Mouse (Mus musculus): ENCODE results near the gene Nolc1. TPM values are rescaled to one million over a fixed set of nuclear protein-coding genes. Genes with fewer than 3 reads are reported as not detected.

Nolc1 gene
- polyA plus RNA-seq, 1 experiment = 30.9 TPM

DNA sequence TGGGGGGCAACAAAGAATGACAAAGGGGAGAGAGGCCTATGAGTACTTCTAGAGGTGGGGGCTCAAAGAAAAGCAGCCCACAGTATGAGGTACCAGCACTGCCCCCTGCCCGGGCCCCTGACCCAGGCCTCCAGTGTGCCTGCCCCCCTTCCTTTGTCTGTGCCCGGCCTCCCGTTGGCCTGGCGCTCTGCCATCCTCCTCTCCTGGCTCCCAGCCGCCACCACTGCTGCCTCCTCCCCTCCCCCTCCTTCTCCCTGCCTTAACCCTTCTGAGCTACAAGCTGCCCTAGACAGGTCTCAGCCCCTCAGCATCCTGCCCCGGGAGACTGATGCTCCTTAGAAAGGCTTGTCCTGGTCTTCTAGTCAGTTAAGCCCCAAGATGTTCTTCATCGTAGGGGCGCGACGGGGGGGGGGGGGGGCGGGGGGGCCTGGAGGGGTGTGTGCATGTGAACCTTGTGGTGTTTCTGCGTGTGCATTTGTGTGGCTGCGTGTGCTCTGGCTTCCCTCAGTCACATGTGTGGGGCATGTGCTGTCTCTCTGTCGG is 33.7 kb upstream of the Nolc1 start:
- Histone ChIP-seq H3K4me3 (peak overlapping the region; percentile 68), H3K27me3 (ENCODE audit: control insufficient read depth, insufficient read depth, insufficient read length) (no peaks in the 10 kb centered on the region), H3ac (ENCODE audit: control insufficient read depth, insufficient read length) (no peak overlapping the region), H3K4me2 (ENCODE audit: low read depth) (peak overlapping the region; percentile 86), H3K79me2 (ENCODE audit: control insufficient read depth, insufficient read depth) (peaks cover 68% of the 10 kb centered on the region), H3K36me3 (ENCODE audit: control insufficient read depth, insufficient read depth) (no peaks in the 10 kb centered on the region)
- no peak for TF ChIP-seq MAX (IDR thresholded peaks at IDR 0.05; ENCODE audit: low read depth)
- no peak for TF ChIP-seq POLR2A (IDR thresholded peaks at IDR 0.05; ENCODE audit: insufficient read length, low read depth)
- no peak for TF ChIP-seq TCF3 (IDR thresholded peaks at IDR 0.05; ENCODE audit: insufficient read length, low read depth)
- no peak for TF ChIP-seq TCF12 (IDR thresholded peaks at IDR 0.05; ENCODE audit: insufficient read depth, poor library complexity, severe bottlenecking)
- no peak for TF ChIP-seq POLR2AphosphoS2 (IDR thresholded peaks at IDR 0.05; ENCODE audit: insufficient read length, low read depth)
- TF ChIP-seq USF1 (IDR thresholded peaks at IDR 0.05; ENCODE audit: low read depth) = no peak
- no peak for TF ChIP-seq MYOD1 (IDR thresholded peaks at IDR 0.05; ENCODE audit: control insufficient read depth in 1 of 3, insufficient read length in 2 of 3, low read depth in 2 of 3)

DNA sequence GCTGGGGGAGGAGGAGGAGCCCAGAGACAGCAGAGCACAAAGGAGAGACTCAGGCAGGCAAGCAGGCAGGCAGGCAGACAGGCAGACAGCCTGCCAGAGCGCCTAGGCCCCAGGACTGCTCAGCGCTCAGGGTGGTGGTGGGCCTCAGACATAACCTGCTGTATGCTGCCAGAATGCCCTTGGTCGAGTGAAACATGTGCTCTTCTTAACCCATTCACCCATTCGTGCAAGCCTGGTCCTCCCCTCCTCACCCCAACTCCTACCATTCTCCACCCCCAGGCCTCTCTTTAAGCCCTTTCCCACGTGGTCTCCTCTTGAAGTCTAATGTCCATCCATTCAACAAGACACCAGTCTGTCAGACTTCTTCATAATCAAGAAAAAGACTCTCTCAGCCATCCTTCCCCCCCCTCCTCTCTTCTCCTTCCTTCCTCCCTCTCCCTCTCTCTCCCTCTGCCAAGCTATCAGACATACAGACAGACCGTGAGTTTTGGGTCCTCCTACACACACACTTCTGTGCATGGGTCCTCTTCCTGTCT is 33.1 kb upstream of the Nolc1 start:
- H3K4me3 ChIP-seq = peak overlapping the region; percentile 68
- no peak for TF ChIP-seq TCF3 (IDR thresholded peaks at IDR 0.05; ENCODE audit: insufficient read length, low read depth)
- TF ChIP-seq POLR2A (IDR thresholded peaks at IDR 0.05; ENCODE audit: insufficient read length, low read depth) = peak; percentile 76
- TF ChIP-seq POLR2AphosphoS2 (IDR thresholded peaks at IDR 0.05; ENCODE audit: insufficient read length, low read depth) = peak; percentile 72

GRCm38 (mm10) chr19:46043380-46043779 is 32.3 kb upstream of the Nolc1 start:
- Histone ChIP-seq H3K27me3 (ENCODE audit: control insufficient read depth, insufficient read depth, insufficient read length) (no peaks in the 10 kb centered on the region), H3K36me3 (ENCODE audit: control insufficient read depth, insufficient read depth) (no peaks in the 10 kb centered on the region), H3K4me2 (ENCODE audit: low read depth) (peak overlapping the region; percentile 86), H3K79me2 (ENCODE audit: control insufficient read depth, insufficient read depth) (peaks cover 54% of the 10 kb centered on the region), H3K4me3 (peak overlapping the region; percentile 68), H3ac (ENCODE audit: control insufficient read depth, insufficient read length) (no peak overlapping the region)
- no peak for TF ChIP-seq MYOG (IDR thresholded peaks at IDR 0.05; ENCODE audit: control insufficient read depth in 1 of 3, insufficient read depth in 1 of 3, insufficient read length in 2 of 3, low read depth in 2 of 3)
- no peak for TF ChIP-seq POLR2AphosphoS2 (IDR thresholded peaks at IDR 0.05; ENCODE audit: insufficient read length, low read depth)
- no peak for TF ChIP-seq REST (IDR thresholded peaks at IDR 0.05; ENCODE audit: insufficient read depth, insufficient read length)
- peak; percentile 33 for TF ChIP-seq USF1 (IDR thresholded peaks at IDR 0.05; ENCODE audit: low read depth)
- no peak for TF ChIP-seq SRF (IDR thresholded peaks at IDR 0.05; ENCODE audit: control insufficient read depth, insufficient read length, low read depth)
- TF ChIP-seq CEBPB (IDR thresholded peaks at IDR 0.05; ENCODE audit: insufficient read depth, poor library complexity, severe bottlenecking) = no peak
- TF ChIP-seq POLR2A (IDR thresholded peaks at IDR 0.05; ENCODE audit: insufficient read length, low read depth) = no peak
- TF ChIP-seq MYOD1 (IDR thresholded peaks at IDR 0.05; ENCODE audit: control insufficient read depth in 1 of 3, insufficient read length in 2 of 3, low read depth in 2 of 3) = no peak

More for the DNA sequence above, 33.1 kb upstream of the Nolc1 start:
- Histone ChIP-seq H3K36me3 (ENCODE audit: control insufficient read depth, insufficient read depth) (no peaks in the 10 kb centered on the region), H3K4me2 (ENCODE audit: low read depth) (peak overlapping the region; percentile 86), H3K79me2 (ENCODE audit: control insufficient read depth, insufficient read depth) (peaks cover 62% of the 10 kb centered on the region), H3K27me3 (ENCODE audit: control insufficient read depth, insufficient read depth, insufficient read length) (no peaks in the 10 kb centered on the region), H3ac (ENCODE audit: control insufficient read depth, insufficient read length) (no peak overlapping the region)

- peak within 1 kb of the TSS; percentile 91 for H3ac ChIP-seq (ENCODE audit: control insufficient read depth, insufficient read length)
- TF ChIP-seq SRF (IDR thresholded peaks at IDR 0.05; ENCODE audit: control insufficient read depth, insufficient read length, low read depth) = no peak
- no peak for TF ChIP-seq POLR2AphosphoS2 (IDR thresholded peaks at IDR 0.05; ENCODE audit: insufficient read length, low read depth)
- no peak for TF ChIP-seq REST (IDR thresholded peaks at IDR 0.05; ENCODE audit: insufficient read depth, insufficient read length)
- no peak for TF ChIP-seq MYOG (IDR thresholded peaks at IDR 0.05; ENCODE audit: control insufficient read depth in 1 of 3, insufficient read depth in 1 of 3, insufficient read length in 2 of 3, low read depth in 2 of 3)
- no peak for TF ChIP-seq E2F4 (IDR thresholded peaks at IDR 0.05; ENCODE audit: insufficient read depth)
- TF ChIP-seq USF1 (IDR thresholded peaks at IDR 0.05; ENCODE audit: low read depth) = no peak
- TF ChIP-seq MYOD1 (IDR thresholded peaks at IDR 0.05; ENCODE audit: control insufficient read depth in 1 of 3, insufficient read length in 2 of 3, low read depth in 2 of 3) = no peak
- TF ChIP-seq CEBPB (IDR thresholded peaks at IDR 0.05; ENCODE audit: insufficient read depth, poor library complexity, severe bottlenecking) = no peak
- TF ChIP-seq TCF3 (IDR thresholded peaks at IDR 0.05; ENCODE audit: insufficient read length, low read depth) = no peak
- no peak for TF ChIP-seq MAX (IDR thresholded peaks at IDR 0.05; ENCODE audit: low read depth)
- no peak for TF ChIP-seq POLR2A (IDR thresholded peaks at IDR 0.05; ENCODE audit: insufficient read length, low read depth)
- H3K4me2 ChIP-seq (ENCODE audit: low read depth) = peak within 1 kb of the TSS; percentile 98
- H3K27me3 ChIP-seq (ENCODE audit: control insufficient read depth, insufficient read depth, insufficient read length) = no peaks in the 10 kb centered on the region
- no peaks in the 10 kb centered on the region for H3K36me3 ChIP-seq (ENCODE audit: control insufficient read depth, insufficient read depth)
- peak within 1 kb of the TSS; percentile 68 for H3K4me3 ChIP-seq
- peaks cover 47% of the 10 kb centered on the region for H3K79me2 ChIP-seq (ENCODE audit: control insufficient read depth, insufficient read depth)
Measured at GRCm38 (mm10) chr19:46044271-46044992, 31.2 kb upstream of the Nolc1 start, which contains the start of gene Pprc1. TSS of gene Pprc1 (plus strand) at chr19:46044886.
